29 mouse cellular contexts compared by ENCODE assay signal in genomic region chr6:8716539-8716938, GRCm38 (mm10).
DNase-seq lines count a peak whose midpoint lies in the region; ATAC-seq lines count a peak whose summit lies in the region.
"Had no signal": no experiment of that assay in that cellular context is flagged by ENCODE, and none has a peak within 500 bp of the region (broad histone marks: within the 10 kb centered on the region; RNA-seq: fewer than 3 reads in every experiment).

No protein-coding gene starts in this region.

- WGBS in kidney, embryonic 16.5 days: 87% methylated on average over 2 of the region's 2 CpGs

- H3K27me3 ChIP-seq in kidney, embryonic 16.5 days (ENCODE audit: insufficient read depth, low read length): no peaks in the 10 kb centered on the region
- H3K27me3 ChIP-seq: CH12.LX; embryonic facial prominence, embryonic 13.5 days; embryonic facial prominence, embryonic 15.5 days; forebrain, embryonic 12.5 days; forebrain, embryonic 15.5 days; Patski had no signal

- H3K27ac ChIP-seq in kidney, embryonic 16.5 days (ENCODE audit: low read length): no peak overlapping the region
- H3K27ac ChIP-seq: embryonic facial prominence, embryonic 13.5 days; embryonic facial prominence, embryonic 15.5 days; forebrain, embryonic 10.5 days; forebrain, embryonic 12.5 days; forebrain, embryonic 15.5 days had no signal

- peak; percentile 67 for ATAC-seq in granulocyte monocyte progenitor cell, adult 5-6 weeks (replicated peaks; ENCODE audit: poor library complexity, severe bottlenecking)
- ATAC-seq in kidney, embryonic 16.5 days (ENCODE audit: low FRiP score, low TSS enrichment): no peak
- ATAC-seq: activated CD4-positive, CD25-positive, alpha-beta regulatory T cell, adult 4 months; CD4-positive, CD25-positive, alpha-beta regulatory T cell, adult 4 months; forebrain, embryonic 15.5 days; forebrain, postnatal 0 days; Patski had no signal

- H3K4me1 ChIP-seq in kidney, embryonic 16.5 days (ENCODE audit: insufficient read depth, low read length): no peaks in the 10 kb centered on the region
- H3K4me1 ChIP-seq: embryonic facial prominence, embryonic 13.5 days; embryonic facial prominence, embryonic 15.5 days; forebrain, embryonic 10.5 days; forebrain, embryonic 12.5 days; forebrain, embryonic 15.5 days had no signal

- no peak overlapping the region for H3K9ac ChIP-seq in kidney, embryonic 16.5 days (replicated peaks; ENCODE audit: low read length)
- H3K9ac ChIP-seq: embryonic facial prominence, embryonic 13.5 days; embryonic facial prominence, embryonic 15.5 days; forebrain, embryonic 12.5 days; forebrain, embryonic 15.5 days; forebrain, postnatal 0 days had no signal

- DNase-seq in 416B (ENCODE audit: low read depth) (peak; percentile 54), adipocyte (ENCODE audit: low spot score) (peak; percentile 85)
- DNase-seq in thymus, postnatal 4 days: no peak
- DNase-seq in kidney, postnatal 25 days: no peak
- DNase-seq: adrenal gland, adult 8-10 months; adrenal gland, postnatal 14 days; adrenal gland, postnatal 36 days; B cell, adult 2 months; cerebellum, adult 11 months; cerebellum, adult 18-20 months; cerebellum, adult 8-10 months; cerebellum, adult 9-11 months; cerebellum, postnatal 14 days; cerebellum, postnatal 36 days; embryo, embryonic 11 days; forebrain, postnatal 0 days had no signal

- H3K36me3 ChIP-seq in kidney, embryonic 16.5 days (ENCODE audit: insufficient read depth, low read length): no peaks in the 10 kb centered on the region
- H3K36me3 ChIP-seq: embryonic facial prominence, embryonic 13.5 days; embryonic facial prominence, embryonic 15.5 days; forebrain, embryonic 10.5 days; forebrain, embryonic 12.5 days; forebrain, embryonic 15.5 days; G1E had no signal

- no peak overlapping the region for H3K4me2 ChIP-seq in kidney, embryonic 16.5 days (replicated peaks; ENCODE audit: low read depth, low read length)
- H3K4me2 ChIP-seq: embryonic facial prominence, embryonic 13.5 days; embryonic facial prominence, embryonic 15.5 days; forebrain, embryonic 12.5 days; forebrain, embryonic 15.5 days had no signal

- H3K4me3 ChIP-seq in kidney, embryonic 16.5 days (ENCODE audit: low read length): no peak overlapping the region
- H3K4me3 ChIP-seq: embryonic facial prominence, embryonic 13.5 days; embryonic facial prominence, embryonic 15.5 days; erythroblast, embryonic 14.5 days; forebrain, embryonic 10.5 days; forebrain, embryonic 12.5 days; forebrain, embryonic 15.5 days had no signal

- H3K9me3 ChIP-seq in kidney, embryonic 16.5 days (ENCODE audit: low read length): no peaks in the 10 kb centered on the region
- H3K9me3 ChIP-seq: embryonic facial prominence, embryonic 13.5 days; embryonic facial prominence, embryonic 15.5 days; forebrain, embryonic 10.5 days; forebrain, embryonic 12.5 days; forebrain, embryonic 15.5 days; G1E had no signal

Comparison
In these comparisons a context has a peak if more than half of its experiments do, and no peak if none do; other contexts are left out.
1. DNase-seq: peak in 416B (single experiment) and adipocyte (single experiment); none in thymus, postnatal 4 days (single experiment) and kidney, postnatal 25 days (0 of 2).